Mouse (Mus musculus) embryo, embryonic 11 days (tissue): ENCODE measurements around the gene Fam189b.

Experiments
- DNase-seq: peaks from one replicate; pipeline ENCODE4 v3.0.0-alpha.2; 2015

Fam189b gene

DNA sequence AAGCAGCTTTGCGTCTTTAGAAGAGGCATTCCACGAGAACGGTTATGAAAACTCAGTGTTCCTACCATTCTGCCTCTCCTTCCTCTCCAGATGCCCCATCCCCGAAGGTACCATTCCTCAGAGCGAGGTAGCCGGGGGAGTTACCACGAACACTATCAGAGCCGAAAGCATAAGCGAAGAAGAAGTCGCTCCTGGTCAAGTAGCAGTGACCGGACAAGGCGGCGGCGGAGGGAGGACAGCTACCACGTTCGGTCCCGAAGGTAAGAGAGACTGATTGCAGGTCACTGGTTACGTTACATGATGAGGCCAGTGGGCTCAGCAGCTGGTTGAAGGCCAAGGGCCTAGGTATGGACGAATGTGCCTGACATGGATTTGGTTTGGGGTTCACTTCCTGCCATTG, 16.0 kb upstream of the Fam189b start:
- no peak for DNase-seq

DNA sequence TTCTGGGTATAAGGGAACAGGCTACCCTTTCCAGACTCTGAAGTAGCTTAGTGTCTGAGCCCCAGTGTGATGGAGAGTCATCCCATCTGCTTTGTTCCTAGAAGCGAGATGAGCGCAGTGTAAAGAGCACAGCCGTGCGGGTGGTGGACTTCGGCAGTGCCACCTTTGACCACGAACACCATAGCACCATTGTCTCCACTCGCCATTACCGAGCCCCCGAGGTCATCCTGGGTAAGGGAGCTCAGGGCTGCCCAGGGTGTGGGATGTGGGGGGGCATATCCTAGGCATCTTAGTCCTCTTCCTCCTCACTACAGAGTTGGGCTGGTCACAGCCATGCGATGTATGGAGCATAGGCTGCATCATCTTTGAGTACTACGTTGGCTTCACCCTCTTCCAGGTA, 8.1 kb upstream of the Fam189b start:
- DNase-seq, result no peak

DNA sequence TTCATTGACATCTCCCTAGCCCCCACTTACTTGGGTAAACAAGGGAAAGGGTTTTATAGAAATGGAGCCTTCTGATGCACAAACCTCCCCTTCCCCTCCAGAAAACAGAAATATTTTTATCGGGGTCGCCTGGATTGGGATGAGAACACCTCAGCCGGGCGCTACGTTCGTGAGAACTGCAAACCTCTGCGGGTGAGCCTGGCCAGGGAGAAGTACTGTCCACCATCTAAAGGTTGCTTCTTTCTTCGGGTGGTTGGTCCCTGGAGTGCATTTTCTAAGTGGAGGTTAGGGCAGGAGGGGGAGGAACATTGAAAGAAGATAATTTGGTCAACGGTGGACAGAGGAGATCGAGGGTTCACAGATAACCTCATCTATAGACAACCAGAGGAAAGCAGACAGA, 7.4 kb upstream of the Fam189b start:
- no peak for DNase-seq

DNA sequence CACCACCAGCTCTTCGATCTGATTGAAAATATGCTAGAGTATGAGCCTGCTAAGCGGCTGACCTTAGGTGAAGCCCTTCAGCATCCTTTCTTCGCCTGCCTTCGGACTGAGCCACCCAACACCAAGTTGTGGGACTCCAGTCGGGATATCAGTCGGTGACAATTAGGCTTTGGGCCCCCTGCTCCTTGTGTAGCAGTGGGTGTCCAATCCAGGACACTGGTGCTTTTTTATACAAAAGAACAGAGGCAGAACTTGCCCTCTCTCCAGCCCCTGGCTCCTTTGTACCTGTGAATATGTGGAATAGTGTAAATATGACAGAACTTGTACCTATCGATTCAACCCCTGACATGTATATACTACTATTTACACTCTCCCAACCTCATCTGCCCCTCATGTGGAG, 6.5 kb upstream of the Fam189b start:
- no peak for DNase-seq

DNA sequence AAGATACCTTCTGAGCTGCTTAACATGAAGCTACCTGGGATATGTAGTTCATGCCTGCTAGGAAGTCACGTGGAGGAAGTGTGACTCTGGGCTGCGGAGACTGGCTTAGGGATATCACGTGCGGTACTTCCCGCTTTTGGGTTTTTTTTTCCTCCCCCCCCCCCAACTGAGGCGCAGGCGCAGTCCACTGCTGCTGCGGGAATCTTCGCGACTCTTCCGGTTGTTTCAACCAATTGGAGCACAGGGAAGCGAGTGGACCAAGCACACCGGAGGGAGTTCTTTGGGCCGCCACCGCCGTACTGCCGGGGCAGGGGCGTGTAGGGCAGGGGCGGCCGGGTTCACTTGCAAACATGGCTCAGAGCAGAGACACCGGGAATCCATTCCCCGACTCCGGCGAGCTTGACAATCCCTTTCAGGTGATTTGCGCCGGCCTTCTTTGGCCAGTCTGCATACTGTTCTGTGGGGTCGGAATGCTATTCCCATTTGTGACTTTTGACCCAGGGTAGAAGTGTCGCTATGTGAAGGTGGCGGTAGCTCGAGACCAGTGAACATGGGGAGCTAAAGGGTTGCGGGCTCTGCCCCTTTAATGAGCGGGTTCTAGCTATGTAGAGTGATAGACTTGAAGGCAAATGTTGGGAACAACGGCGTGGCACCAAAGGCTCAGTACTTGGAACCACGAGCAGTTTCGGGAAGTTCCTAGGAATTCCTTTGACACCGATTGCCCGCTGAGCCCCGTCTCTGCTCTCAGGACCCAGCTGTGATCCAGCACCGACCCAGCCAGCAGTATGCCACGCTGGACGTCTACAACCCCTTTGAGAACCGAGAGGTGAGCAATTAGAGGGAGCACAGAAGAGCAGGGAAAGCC, 5.5 kb upstream of the Fam189b start, which contains the start of gene Scamp3:
Gene Scamp3 (plus strand): TSS at position 232 of the 865 bp plus-strand sequence.
- DNase-seq, result peak; percentile 95

DNA sequence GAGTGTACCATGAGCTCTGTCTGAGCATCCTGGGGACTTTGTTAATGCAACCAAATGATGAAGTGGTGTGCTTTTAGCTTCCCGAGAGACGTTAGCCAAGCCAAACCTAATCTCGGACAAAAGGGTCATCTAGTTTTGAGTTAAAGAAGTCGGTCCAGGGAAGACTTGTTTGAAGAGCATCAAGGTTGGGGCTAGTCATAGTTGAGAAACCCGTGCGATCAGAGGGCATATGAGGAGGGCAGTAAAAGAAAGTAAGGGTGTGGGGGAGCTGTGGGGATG, 4.9 kb upstream of the Fam189b start:
- no peak for DNase-seq

DNA sequence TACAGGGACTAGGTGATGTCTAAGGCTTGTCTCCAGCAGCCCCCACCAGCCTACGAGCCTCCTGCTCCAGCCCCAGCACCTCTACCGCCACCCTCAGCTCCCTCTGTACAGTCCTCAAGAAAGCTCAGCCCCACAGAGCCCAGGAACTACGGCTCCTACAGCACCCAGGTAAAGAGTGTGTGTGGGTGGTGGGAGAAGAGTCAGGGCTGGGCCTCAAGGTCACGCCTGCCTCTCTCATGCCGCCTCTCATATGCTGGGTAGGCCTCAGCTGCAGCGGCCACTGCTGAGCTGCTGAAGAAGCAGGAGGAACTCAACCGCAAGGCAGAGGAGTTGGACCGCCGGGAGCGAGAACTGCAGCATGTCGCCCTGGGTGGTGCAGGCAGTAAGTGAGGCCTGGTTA, 3.9 kb upstream of the Fam189b start:
- no peak for DNase-seq

DNA sequence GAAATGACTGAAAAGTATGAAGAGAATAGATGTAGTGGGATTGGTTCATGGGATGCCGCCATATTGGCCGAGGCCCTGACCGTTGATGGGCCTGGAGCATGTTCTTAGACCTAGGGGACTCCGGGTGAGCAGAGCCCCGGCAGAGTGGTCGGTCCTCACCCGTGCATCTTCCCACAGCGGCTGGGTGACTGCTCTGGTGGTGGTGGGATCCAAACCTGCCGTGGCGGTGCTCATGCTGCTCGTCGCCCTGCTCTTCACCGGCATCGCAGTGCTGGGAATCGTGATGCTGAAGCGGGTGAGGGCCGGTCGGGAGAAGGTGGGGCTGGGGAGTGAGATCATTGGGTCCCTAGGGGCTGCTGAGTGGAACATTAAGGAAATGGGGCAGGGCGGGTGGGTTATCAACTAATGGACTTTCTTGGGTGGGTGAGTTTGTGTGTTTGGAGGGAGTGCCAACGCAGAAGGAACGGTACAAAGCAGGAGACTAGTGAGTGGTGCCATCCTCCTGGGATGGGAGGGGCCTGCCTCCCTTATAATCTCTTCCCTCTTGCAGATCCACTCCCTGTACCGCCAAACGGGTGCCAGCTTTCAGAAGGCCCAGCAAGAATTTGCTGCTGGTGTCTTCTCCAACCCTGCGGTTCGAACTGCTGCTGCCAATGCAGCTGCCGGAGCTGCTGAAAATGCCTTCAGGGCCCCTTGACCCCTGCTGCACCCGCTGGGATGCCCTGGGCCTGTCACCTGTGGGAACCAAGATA, 1.0 kb upstream of the Fam189b start:
- no peak for DNase-seq

DNA sequence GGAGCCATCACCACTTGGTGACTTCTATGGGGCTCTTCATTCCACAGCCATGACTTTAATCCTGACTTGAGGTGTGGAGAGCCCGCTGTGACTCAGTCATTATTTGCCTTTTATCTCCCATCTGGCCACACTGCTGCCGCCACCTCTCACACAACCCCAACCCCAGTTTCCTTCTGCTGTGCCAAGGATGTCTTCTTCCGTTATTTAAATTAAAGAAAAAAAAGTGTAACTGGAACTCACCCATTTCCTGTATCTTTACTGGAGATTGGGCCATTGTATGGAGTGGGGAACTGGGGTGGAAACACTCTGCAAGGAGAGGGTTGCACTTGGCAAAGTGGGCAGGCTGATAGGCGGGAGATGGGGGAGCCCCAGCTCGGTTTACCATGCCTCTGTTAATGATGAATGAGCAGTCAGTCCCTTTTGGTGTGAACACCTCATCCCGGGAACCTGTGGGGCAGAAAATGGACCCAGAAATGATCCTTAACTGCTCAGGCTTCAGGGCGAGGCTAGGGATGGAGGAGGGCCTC, 349 bp upstream of the Fam189b start:
- no peak for DNase-seq

DNA sequence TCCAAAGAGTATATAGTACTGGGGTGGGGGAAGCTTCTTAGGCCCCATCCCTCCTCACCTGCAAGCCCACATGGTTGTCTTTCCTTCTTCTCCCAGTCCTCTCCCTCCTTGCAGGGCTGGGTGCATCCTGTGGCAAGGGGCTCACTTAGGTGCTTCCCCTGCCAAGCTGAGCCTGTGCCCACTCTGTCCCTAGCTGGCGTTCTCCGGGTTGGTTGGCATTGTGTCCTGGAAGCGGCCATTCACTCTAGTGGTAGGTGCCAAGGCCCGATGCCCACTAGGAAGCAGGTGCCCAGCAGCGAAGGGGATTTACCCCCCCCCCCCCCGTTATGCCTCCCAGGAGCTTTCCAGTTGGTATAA, 994 bp downstream of the Fam189b start:
- no peak for DNase-seq

DNA sequence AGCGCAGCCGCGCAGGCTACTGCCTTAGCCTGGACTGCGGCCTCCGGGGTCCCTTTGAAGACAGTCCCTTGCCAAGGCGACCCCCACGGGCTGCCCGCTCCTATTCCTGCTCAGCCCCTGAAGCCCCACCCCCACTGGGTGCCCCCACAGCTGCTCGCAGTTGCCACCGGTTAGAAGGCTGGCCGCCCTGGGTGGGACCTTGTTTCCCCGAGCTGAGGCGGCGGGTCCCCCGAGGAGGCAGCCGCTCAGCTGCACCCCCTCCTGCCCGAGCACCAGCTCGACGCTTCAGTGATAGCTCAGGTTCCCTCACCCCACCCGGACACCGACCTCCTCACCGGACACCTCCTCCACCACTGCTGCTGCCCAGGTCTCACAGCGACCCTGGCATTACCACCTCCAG, 4.3 kb downstream of the Fam189b start:
- no peak for DNase-seq

DNA sequence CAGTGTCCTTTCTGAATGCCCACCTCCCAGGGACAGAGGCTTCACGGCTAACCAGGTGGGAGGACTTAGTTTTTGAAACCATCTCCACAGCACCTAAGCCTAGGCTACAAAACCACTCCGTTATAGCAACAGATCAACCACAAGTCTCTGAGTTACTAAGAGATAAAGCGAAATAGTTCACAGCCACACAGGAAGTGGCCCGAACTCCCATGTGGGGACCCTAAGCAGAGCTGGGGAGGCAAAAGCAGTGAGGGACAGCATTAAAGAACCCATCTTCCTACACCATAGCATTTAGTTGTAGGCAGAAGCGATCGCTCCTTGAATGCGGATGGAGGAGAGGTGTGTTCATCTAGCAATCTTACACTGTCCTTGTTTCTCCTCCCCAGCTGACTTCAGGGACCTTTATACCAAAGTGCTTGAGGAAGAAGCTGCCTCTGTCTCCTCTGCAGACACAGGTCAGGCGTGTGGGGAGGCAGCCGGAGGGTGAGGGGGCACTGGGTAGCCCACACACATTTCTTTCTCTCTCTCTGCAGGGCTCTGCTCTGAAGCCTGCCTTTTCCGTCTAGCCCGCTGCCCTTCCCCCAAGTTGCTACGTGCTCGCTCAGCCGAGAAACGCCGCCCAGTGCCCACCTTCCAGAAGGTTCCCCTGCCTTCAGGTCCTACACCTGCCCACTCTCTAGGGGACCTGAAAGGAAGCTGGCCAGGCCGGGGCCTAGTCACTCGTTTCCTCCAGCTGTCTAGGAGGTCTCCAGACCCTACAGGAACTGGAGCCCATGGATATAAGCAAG, 4.9 kb downstream of the Fam189b start:
- no peak for DNase-seq

DNA sequence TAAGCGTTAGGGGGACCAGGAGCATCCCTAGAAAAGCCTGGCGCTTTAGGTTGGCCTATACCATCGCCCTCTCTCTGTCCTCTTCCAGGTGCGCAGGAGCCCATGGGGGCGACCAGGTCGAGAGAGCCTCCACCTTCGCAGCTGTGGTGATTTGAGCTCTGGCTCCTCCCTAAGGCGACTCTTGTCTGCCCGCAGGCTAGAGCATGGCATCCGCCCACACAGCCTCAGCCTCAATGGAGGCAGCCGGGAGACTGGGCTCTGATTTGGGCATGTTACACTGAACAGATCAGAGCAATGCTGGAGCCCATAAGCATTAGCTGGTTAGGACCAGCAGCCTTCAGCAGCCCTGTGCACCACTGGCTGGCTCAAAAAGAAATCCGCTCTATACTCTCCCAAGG, 5.5 kb downstream of the Fam189b start:
- DNase-seq, result no peak

DNA sequence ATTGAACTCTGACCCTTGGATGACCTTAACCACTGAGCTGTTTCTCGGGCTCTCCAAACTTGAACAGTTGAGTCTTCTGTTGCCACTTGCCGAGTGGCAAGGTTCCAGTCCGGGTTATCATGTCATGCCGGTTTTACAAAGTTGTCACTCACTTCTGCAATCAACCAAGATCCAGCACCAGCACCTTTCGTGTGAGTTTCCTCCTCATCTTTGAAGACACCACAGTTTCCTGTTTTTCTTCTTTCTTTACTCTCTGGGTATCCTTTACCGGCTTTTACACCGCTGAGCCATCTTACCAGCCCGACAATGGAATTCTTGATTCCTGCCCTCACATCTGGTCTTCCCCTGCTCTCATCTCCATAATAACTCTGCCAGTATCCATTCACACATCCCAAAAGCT, 7.5 kb downstream of the Fam189b start:
- DNase-seq, result no peak

DNA sequence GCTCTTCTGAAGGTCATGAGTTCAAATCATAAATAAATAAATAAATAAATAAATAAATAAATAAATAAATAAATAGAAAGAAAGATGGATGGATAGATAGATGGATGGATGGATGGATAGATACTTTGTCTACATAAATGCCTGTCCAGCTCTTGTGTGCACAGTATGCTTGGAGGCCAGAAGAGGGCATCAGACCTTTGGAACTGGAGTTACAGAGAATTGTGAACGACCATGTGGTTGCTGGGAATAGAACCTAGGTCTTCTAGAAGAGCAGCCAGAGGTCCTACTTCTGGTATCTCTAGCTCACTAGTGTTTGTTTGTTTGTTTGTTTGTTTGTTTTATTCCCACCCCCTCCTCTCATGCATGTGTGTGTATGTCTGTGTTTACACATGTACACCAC, 10.4 kb downstream of the Fam189b start:
- no peak for DNase-seq

DNA sequence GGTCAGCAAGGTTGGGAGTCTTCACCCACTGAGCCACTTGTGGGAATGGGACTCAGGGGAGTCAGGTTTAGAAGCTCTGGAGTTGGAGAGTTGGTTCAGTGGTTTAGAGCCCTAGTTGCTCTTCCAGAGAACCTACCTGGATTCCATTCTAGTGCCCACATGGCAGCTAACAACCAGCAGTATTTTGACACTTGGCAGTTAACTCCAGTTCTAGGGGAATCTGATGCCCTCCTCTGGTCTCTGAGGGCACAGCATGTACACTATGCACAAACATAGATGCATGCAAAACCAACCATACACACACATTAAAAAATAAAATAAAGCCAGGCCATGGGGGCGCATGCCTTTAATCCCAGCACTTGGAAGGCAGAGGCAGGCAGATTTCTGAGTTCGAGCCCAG, 10.9 kb downstream of the Fam189b start:
- DNase-seq, result no peak

DNA sequence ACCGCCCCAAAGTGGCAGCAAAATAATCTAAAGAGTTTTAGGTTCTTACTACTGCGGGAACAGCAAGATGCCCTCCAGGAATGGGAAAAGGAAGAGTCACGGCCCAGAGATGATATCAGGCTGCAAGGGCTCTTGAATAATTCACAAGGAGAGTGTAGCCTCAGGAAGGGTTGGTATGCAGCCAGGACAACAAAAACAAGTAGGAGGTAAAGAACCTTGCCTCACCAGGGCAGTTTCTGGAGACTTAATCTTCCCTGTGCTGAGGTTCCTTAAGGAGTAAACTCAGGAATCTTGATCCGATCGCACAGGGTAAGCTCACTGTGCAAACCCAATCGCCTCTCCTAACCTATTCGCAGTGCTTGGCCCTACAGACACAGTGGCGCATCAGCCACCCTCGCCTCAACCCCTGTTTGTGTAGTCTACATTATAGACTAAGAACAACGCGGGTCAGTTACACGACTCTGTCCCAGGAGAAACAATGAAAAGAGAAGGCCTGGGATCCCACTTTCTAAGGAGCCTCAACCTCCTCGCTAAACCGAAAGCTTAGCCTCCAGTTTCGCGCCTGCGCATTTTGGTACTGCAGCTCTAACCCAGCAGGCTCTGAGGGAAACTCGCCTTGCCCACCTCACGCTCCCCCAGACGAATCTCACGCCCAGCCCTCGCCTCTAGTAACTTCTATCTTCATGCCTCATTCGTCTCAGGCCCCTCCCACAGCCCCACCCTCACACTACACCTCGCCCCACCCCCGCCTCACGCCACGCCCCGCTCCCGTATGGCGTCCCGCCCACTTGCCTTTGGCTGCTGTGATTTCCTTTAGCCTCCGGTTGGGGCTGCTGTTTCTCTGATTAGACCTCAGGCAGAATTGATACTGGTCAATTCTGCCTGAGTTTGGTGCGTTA, 13.3 kb downstream of the Fam189b start:
- DNase-seq, result peak; percentile 97

DNA sequence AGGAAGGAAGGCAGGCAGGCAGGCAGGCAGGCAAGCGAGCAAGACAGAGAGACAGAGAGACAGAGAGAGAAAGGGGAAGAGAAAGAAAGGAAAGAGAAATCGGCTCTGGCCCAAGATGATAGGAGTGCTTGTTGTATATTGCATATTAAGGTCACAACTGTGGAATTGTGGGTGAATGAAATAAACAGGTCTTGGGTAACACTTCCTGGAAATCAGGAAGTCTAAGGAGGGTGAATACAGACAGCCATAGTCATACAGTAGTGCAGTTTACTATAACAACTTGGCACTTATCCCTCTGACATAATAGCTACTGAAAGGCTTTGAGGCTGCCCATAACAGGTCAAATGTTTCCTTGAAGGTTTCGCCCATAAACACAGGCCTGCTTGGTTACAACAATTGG, 16.9 kb downstream of the Fam189b start:
- no peak for DNase-seq

DNA sequence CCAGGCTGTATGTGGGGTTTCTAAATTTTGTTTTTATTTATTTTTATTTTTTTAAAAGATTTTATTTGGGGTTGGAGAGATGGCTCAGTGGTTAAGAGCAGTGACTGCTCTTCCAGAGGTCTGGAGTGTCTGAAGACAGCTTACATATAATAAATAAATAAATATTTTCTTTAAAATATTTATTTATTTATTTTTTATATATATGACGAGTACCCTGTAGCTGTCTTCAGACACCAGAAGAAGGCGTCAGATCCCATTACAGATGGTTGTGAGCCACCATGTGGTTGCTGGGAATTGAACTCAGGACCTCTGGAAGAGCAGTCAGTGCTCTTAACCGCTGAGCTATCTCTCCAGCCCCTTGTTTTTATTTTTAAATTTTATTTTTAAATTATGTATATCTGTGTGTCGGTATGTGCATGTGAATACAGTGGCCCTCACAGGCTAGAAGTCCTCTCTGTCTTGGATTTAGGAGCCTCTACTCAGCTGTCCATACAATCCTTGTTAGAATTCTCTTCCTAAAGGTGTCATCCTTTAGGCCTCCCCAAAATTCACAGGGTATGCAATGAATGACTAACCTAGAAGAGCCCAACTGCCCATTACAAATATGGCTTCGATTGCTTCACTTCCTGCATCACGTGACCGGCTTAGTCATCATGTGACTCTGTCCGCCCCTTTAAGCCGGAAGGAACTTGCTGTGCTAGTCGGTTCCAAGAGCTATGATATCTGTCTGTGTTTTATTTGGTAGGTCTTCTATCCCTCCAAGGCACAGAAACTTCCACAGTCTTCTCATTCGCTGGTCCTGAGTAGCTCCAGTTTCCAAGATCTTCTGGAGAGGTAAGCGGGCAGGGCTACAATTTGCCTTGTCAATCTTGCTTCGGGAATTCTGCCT, 19.6 kb downstream of the Fam189b start, which contains the start of gene Gba:
Gene Gba (plus strand): TSS at position 676 of the 889 bp plus-strand sequence.
- peak; percentile 93 for DNase-seq

DNA sequence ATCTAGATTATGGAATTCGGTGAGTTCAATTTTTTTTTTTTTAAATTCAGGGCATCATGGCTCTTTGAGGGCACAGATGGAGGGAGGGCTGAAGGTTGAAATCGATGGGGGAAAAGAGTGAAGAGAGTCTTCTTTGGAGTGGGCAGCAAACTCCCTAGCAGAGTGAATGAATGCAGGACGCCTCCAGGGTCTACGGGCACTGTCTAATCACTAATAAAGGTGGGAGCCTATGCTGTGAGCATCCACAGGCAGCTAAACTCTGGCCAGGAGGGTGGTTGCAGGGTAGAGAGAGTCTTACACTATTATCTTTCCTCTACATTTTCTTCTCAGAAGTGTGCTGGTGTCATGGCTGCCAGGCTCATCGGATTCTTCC, 20.2 kb downstream of the Fam189b start:
- DNase-seq, result no peak

DNA sequence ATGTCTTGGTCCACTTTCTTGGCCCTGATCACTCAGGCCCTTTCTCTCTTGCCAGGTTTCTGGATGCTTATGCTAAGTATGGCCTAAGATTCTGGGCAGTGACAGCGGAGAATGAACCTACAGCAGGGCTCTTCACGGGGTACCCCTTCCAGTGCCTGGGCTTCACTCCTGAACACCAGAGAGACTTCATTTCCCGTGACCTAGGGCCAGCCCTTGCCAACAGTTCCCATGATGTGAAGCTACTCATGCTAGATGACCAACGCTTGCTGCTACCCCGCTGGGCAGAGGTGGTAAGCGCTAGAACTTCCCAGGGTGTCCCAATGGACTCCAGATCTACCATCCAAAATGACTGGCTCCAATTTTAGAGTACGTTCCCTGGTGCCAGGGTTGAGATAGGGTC, 23.1 kb downstream of the Fam189b start:
- DNase-seq, result no peak
